9 mouse cellular contexts compared by ENCODE assay signal in genomic region chr1:156616989-156617598, GRCm38 (mm10). TPM values are rescaled to one million over a fixed set of nuclear protein-coding genes. Genes with fewer than 3 reads are reported as not detected.
DNase-seq lines count a peak whose midpoint lies in the region; ATAC-seq lines count a peak whose summit lies in the region.
"Had no signal": no experiment of that assay in that cellular context is flagged by ENCODE, and none has a peak within 500 bp of the region (broad histone marks: within the 10 kb centered on the region; RNA-seq: fewer than 3 reads in every experiment).

No protein-coding gene starts in this region.

- no peaks in the 10 kb centered on the region for H3K36me3 ChIP-seq in embryonic facial prominence, embryonic 15.5 days
- no peaks in the 10 kb centered on the region for H3K36me3 ChIP-seq in liver, embryonic 15.5 days (replicated peaks)
- H3K36me3 ChIP-seq: hindbrain, embryonic 15.5 days had no signal

- intact Hi-C loops in heart, postnatal 14 days (cut with DNase I): loop anchor here (5.0 kb wide), 1 partner anchor 60 kb away; the partner anchor contains the start of gene Abl2
- intact Hi-C loops in left cerebral cortex, postnatal 25 days (cut with DNase I): loop anchor here (2.0 kb wide), 1 partner anchor 58 kb away; the partner anchor contains the start of gene Abl2

- H3K27ac ChIP-seq in embryonic facial prominence, embryonic 15.5 days (replicated peaks): peak overlapping the region; percentile 72
- H3K27ac ChIP-seq in liver, embryonic 15.5 days (replicated peaks): peak overlapping the region; percentile 45; the same call in 1 of the 2 replicates
- H3K27ac ChIP-seq: hindbrain, embryonic 15.5 days had no signal

- ATAC-seq in embryonic facial prominence, embryonic 15.5 days (ENCODE audit: insufficient number of reproducible peaks, low FRiP score, low TSS enrichment, low read depth): no peak
- ATAC-seq in liver, embryonic 15.5 days (ENCODE audit: insufficient read depth): no peak
- no peak for ATAC-seq in inflammation-experienced regulatory T-cells, adult 6 months

- peak; percentile 15 to 34 for DNase-seq in heart, adult 18-20 months
- DNase-seq in heart, postnatal 14 days: no peak
- DNase-seq in B cell, adult 2 months: peak; percentile 35 to 45
- DNase-seq in left cerebral cortex, postnatal 25 days (ENCODE audit: low spot score in 2 of 2): no peak
- DNase-seq in ovary, postnatal 14 days (ENCODE audit: low spot score): no peak

- 0 out of 2 replicates have a peak overlapping the region, but pooled peaks have one; percentile 8 for H3K4me3 ChIP-seq in embryonic facial prominence, embryonic 15.5 days (replicated peaks)
- H3K4me3 ChIP-seq in liver, embryonic 15.5 days (replicated peaks): peak overlapping the region; percentile 24
- H3K4me3 ChIP-seq: hindbrain, embryonic 15.5 days had no signal

- no peaks in the 10 kb centered on the region for H3K9me3 ChIP-seq in embryonic facial prominence, embryonic 15.5 days (replicated peaks)
- no peaks in the 10 kb centered on the region for H3K9me3 ChIP-seq in liver, embryonic 15.5 days (replicated peaks)
- H3K9me3 ChIP-seq: hindbrain, embryonic 15.5 days had no signal

- H3K4me1 ChIP-seq in embryonic facial prominence, embryonic 15.5 days: peaks cover 38% of the 10 kb centered on the region
- H3K4me1 ChIP-seq in liver, embryonic 15.5 days (replicated peaks): peaks cover 54% of the 10 kb centered on the region

- 32% methylated on average over 12 of the region's 12 CpGs for WGBS in embryonic facial prominence, embryonic 15.5 days
- 11% methylated on average over 12 of the region's 12 CpGs for WGBS in liver, embryonic 15.5 days (ENCODE audit: insufficient replicate concordance)

- no peak overlapping the region for H3K9ac ChIP-seq in embryonic facial prominence, embryonic 15.5 days
- peak overlapping the region; percentile 10; the same call in 1 of the 2 replicates for H3K9ac ChIP-seq in liver, embryonic 15.5 days
- H3K9ac ChIP-seq: hindbrain, embryonic 15.5 days had no signal

- peak overlapping the region; percentile 8; the same call in 1 of the 2 replicates for H3K4me2 ChIP-seq in embryonic facial prominence, embryonic 15.5 days (replicated peaks)
- H3K4me2 ChIP-seq in liver, embryonic 15.5 days: peak overlapping the region; percentile 55
- H3K4me2 ChIP-seq: hindbrain, embryonic 15.5 days had no signal

- no peaks in the 10 kb centered on the region for H3K27me3 ChIP-seq in embryonic facial prominence, embryonic 15.5 days
- no peaks in the 10 kb centered on the region for H3K27me3 ChIP-seq in liver, embryonic 15.5 days
- H3K27me3 ChIP-seq: hindbrain, embryonic 15.5 days had no signal

RNA-seq across cellular contexts. Expression of gene Tor3a, which starts 57.1 kb away (rescaled TPM):
- total RNA-seq in heart, adult 18-20 months (2021): 1 to 10 TPM; 9.2 to 9.9 TPM
- total RNA-seq in heart, postnatal 14 days (2021): 10 to 100 TPM; 10.1 to 12.1 TPM
- polyA plus RNA-seq in embryonic facial prominence, embryonic 15.5 days (2015; fragmentation: Nextera tagmentation; extraction: Ambion mirVana): 13.7 and 15.4 TPM in 2 replicates
- polyA plus RNA-seq in liver, embryonic 15.5 days (2015; fragmentation: Nextera tagmentation; extraction: Ambion mirVana): 4.4 and 4.6 TPM in 2 replicates
- polyA plus RNA-seq in inflammation-experienced regulatory T-cells, adult 6 months (2017; shearing (Covaris generic)): 10 to 100 TPM; 22.7 to 27.7 (median 24.2) TPM
- total RNA-seq in left cerebral cortex, postnatal 25 days (2021): 1 to 10 TPM; 5.4 to 6.4 TPM

RNA-seq across cellular contexts. Expression of gene Abl2, which starts 58.5 kb away (rescaled TPM):
- 10 to 100 TPM; 24.4 to 26.1 TPM for total RNA-seq in heart, adult 18-20 months (2021)
- 10 to 100 TPM; 20.1 to 23.5 TPM for total RNA-seq in heart, postnatal 14 days (2021)
- polyA plus RNA-seq in embryonic facial prominence, embryonic 15.5 days (2015; fragmentation: Nextera tagmentation; extraction: Ambion mirVana): 4.0 and 4.5 TPM in 2 replicates
- polyA plus RNA-seq in liver, embryonic 15.5 days (2015; fragmentation: Nextera tagmentation; extraction: Ambion mirVana): 0.90 and 0.94 TPM in 2 replicates
- 1 to 10 TPM; 2.8 to 6.1 (median 4.6) TPM for polyA plus RNA-seq in inflammation-experienced regulatory T-cells, adult 6 months (2017; shearing (Covaris generic))
- total RNA-seq in left cerebral cortex, postnatal 25 days (2021): 10 to 100 TPM; 58.9 to 67.1 TPM

Comparison
In these comparisons a context has a peak if more than half of its experiments do, and no peak if none do; other contexts are left out.
1. DNase-seq: peak in heart, adult 18-20 months (2 of 2) and B cell, adult 2 months (2 of 2); none in heart, postnatal 14 days (0 of 2), left cerebral cortex, postnatal 25 days (0 of 2) and ovary, postnatal 14 days (single experiment).